Mouse (Mus musculus): ENCODE results near the gene Vps37b. TPM values are rescaled to one million over a fixed set of nuclear protein-coding genes. Genes with fewer than 3 reads are reported as not detected.

Gene Vps37b
- polyA plus RNA-seq, 1 experiment from 2014 or later: 39.6 TPM

DNA sequence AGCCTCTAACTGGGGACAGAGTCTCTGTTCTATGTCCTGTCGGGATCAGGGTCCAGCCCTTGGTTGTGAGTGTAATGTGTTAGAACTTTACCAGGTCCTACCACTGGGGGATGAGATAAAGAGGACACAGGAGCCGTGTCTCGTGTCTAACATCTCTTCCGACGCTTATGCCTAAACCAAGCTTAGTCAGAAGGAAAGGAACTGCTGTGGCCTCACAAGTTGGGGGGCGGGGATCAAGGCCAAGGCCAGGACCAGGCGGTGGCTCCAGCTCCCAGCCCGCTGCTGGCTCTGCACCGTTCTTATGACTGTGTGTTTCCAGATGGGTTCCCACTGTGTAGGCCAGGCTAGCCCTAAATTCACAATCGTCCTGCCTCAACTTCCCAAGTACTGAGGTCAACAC, 19.2 kb downstream of the Vps37b start:
- H3K36me3 ChIP-seq (ENCODE audit: control insufficient read depth, insufficient read depth, low read length): peaks cover 9% of the 10 kb centered on the region
- no peaks in the 10 kb centered on the region for H3K27me3 ChIP-seq (ENCODE audit: control insufficient read depth, insufficient read depth, low read length)
- WGBS: 71% methylated on average over 10 of the region's 10 CpGs
- H3K4me2 ChIP-seq (ENCODE audit: low read depth, low read length): no peak overlapping the region
- peaks cover 67% of the 10 kb centered on the region for H3K4me1 ChIP-seq (ENCODE audit: control insufficient read depth, insufficient read depth, low read length)
- H3K27ac ChIP-seq (ENCODE audit: low read length): peak overlapping the region; percentile 90; the same call in 1 of the 2 replicates
- H3K9me3 ChIP-seq (replicated peaks; ENCODE audit: control insufficient read depth, low read length): no peaks in the 10 kb centered on the region
- H3K9ac ChIP-seq (ENCODE audit: low read length): 0 out of 2 replicates have a peak overlapping the region, but pooled peaks have one; percentile 38
- H3K4me3 ChIP-seq (replicated peaks; ENCODE audit: low read length): no peak overlapping the region
- ATAC-seq (ENCODE audit: insufficient read depth, low FRiP score): no peak

DNA sequence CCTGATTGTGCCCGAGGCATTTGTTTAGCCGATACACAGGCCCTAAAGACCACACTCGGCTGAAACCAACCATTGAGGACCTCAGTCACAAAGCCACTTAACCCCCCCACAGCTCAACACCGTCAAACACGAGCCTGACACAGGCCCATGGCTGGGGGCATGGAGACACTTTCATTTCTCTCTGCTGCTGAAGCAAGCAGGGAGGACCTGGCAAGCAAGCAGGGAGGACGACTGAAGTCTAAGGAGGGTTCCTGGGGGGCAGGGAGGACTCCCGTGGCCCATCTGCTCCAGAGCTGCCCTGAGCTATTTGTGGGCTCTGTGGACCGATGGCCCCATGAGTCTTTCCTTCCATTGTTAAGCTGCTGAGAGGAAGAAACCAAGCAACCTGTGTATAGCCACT, 20.1 kb downstream of the Vps37b start:
- H3K4me1 ChIP-seq (ENCODE audit: control insufficient read depth, insufficient read depth, low read length): peaks cover 58% of the 10 kb centered on the region
- peak overlapping the region; percentile 90 for H3K27ac ChIP-seq (ENCODE audit: low read length)
- H3K9me3 ChIP-seq (replicated peaks; ENCODE audit: control insufficient read depth, low read length): no peaks in the 10 kb centered on the region
- H3K4me3 ChIP-seq (replicated peaks; ENCODE audit: low read length): no peak overlapping the region
- ATAC-seq (ENCODE audit: insufficient read depth, low FRiP score): no peak
- H3K4me2 ChIP-seq (ENCODE audit: low read depth, low read length): peak overlapping the region; percentile 43
- 38% methylated on average over 8 of the region's 8 CpGs for WGBS
- H3K9ac ChIP-seq (ENCODE audit: low read length): peak overlapping the region; percentile 62
- peaks cover 14% of the 10 kb centered on the region for H3K36me3 ChIP-seq (ENCODE audit: control insufficient read depth, insufficient read depth, low read length)
- H3K27me3 ChIP-seq (ENCODE audit: control insufficient read depth, insufficient read depth, low read length): no peaks in the 10 kb centered on the region

DNA sequence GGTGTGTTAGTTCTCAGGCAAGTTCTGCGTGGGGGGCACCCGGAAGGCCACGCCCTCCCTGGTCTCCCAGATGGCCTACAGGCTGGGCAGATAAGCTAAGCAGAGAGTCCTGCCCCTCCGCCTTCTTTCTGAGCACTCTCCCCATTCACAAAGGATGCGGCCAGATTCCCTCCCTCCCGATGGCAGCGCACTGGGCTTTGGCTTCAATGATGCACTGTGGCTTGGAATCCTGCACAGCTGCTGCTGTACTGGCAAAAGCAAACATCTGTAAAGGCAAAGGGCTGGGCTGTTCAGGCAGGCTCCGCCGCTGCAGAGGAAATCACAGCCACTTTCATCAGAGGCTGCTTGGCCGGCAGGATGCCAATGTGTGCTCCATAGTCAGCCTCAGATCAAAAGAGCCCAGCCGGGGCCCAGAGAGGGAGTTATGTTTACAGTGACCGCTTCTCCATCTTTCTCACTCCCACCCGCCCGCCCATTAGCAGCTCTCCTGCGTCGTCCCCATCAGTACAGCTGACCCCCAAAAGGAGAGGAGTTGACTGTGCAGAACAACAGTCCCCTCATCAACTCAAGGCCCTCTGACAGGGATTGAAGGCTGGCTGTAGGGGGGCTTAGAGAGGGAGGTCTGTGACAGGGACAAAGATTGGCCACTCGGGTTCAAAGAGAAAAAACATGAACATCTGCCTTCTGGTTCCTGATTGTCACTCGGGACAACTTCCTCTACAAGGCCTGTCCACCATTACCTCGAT, 21.0 kb downstream of the Vps37b start:
- Histone ChIP-seq H3K27ac (ENCODE audit: low read length) (peak overlapping the region; percentile 90), H3K9me3 (replicated peaks; ENCODE audit: control insufficient read depth, low read length) (no peaks in the 10 kb centered on the region), H3K4me3 (replicated peaks; ENCODE audit: low read length) (0 out of 2 replicates have a peak overlapping the region, but pooled peaks have one; percentile 3), H3K4me2 (ENCODE audit: low read depth, low read length) (peak overlapping the region; percentile 43), H3K4me1 (ENCODE audit: control insufficient read depth, insufficient read depth, low read length) (peaks cover 52% of the 10 kb centered on the region), H3K36me3 (ENCODE audit: control insufficient read depth, insufficient read depth, low read length) (peaks cover 17% of the 10 kb centered on the region), H3K27me3 (ENCODE audit: control insufficient read depth, insufficient read depth, low read length) (no peaks in the 10 kb centered on the region), H3K9ac (ENCODE audit: low read length) (peak overlapping the region; percentile 62)
- WGBS: 8% methylated on average over 19 of the region's 19 CpGs
- peak; percentile 77 for ATAC-seq (ENCODE audit: insufficient read depth, low FRiP score)

DNA sequence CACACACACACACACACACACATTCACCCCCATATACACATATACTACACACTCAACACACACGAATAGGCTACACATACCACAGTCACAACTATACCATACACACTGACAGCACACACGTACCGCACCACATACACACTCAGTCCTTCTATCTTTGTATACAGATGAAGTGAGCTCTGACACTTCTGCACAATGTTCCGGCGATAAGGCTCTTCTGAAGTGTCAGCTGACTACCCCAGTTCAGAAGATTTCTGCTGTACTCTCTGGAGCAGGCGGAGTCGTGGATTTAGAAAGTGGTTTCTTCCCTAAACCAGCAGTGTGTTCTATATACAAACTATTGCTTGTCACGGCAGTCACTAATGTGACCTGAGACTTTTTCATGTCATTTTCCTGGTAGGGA, 22.0 kb downstream of the Vps37b start:
- peaks cover 45% of the 10 kb centered on the region for H3K4me1 ChIP-seq (ENCODE audit: control insufficient read depth, insufficient read depth, low read length)
- H3K9me3 ChIP-seq (replicated peaks; ENCODE audit: control insufficient read depth, low read length): no peaks in the 10 kb centered on the region
- no peak overlapping the region for H3K4me3 ChIP-seq (replicated peaks; ENCODE audit: low read length)
- H3K27ac ChIP-seq (ENCODE audit: low read length): peak overlapping the region; percentile 6; the same call in 1 of the 2 replicates
- 72% methylated on average over 8 of the region's 8 CpGs for WGBS
- peaks cover 21% of the 10 kb centered on the region for H3K36me3 ChIP-seq (ENCODE audit: control insufficient read depth, insufficient read depth, low read length)
- H3K9ac ChIP-seq (ENCODE audit: low read length): no peak overlapping the region
- no peak for ATAC-seq (ENCODE audit: insufficient read depth, low FRiP score)
- no peaks in the 10 kb centered on the region for H3K27me3 ChIP-seq (ENCODE audit: control insufficient read depth, insufficient read depth, low read length)
- H3K4me2 ChIP-seq (ENCODE audit: low read depth, low read length): peak overlapping the region; percentile 43; the same call in 1 of the 2 replicates

DNA sequence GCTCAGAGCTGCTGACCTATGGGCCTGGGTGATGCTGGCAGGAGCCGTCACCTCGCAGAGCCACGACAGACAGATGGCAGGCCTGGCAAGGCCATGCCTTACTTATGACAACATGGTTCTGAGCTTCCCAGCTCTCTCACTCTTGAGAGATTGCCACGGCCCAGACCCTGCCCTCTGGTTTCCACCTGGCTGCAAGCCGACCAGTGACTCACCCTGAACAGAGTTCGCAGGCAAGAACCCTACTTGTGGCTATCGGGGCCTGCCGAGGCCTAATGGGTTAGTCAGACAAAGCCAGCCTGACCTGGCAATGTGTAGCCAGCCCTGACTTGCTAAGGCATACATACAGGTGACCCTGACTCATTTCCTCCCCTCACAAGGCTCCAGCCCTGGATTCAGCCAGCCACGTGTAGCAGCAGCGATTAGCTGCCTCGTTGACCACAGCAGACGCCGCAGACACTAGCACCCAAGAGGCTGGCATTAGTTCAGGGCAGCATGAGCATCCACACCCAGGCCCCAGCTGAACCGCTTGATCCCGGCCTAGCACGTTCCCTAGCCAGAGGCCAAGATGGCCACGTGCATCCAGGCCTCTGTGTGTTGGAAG, 25.1 kb downstream of the Vps37b start:
- peaks cover 19% of the 10 kb centered on the region for H3K4me1 ChIP-seq (ENCODE audit: control insufficient read depth, insufficient read depth, low read length)
- H3K4me3 ChIP-seq (replicated peaks; ENCODE audit: low read length): no peak overlapping the region
- H3K27ac ChIP-seq (ENCODE audit: low read length): peak overlapping the region; percentile 41; the same call in 1 of the 2 replicates
- no peak overlapping the region for H3K4me2 ChIP-seq (ENCODE audit: low read depth, low read length)
- H3K9me3 ChIP-seq (replicated peaks; ENCODE audit: control insufficient read depth, low read length): no peaks in the 10 kb centered on the region
- no peaks in the 10 kb centered on the region for H3K27me3 ChIP-seq (ENCODE audit: control insufficient read depth, insufficient read depth, low read length)
- peaks cover 21% of the 10 kb centered on the region for H3K36me3 ChIP-seq (ENCODE audit: control insufficient read depth, insufficient read depth, low read length)
- WGBS: 85% methylated on average over 17 of the region's 17 CpGs
- H3K9ac ChIP-seq (ENCODE audit: low read length): no peak overlapping the region
- no peak for ATAC-seq (ENCODE audit: insufficient read depth, low FRiP score)

DNA sequence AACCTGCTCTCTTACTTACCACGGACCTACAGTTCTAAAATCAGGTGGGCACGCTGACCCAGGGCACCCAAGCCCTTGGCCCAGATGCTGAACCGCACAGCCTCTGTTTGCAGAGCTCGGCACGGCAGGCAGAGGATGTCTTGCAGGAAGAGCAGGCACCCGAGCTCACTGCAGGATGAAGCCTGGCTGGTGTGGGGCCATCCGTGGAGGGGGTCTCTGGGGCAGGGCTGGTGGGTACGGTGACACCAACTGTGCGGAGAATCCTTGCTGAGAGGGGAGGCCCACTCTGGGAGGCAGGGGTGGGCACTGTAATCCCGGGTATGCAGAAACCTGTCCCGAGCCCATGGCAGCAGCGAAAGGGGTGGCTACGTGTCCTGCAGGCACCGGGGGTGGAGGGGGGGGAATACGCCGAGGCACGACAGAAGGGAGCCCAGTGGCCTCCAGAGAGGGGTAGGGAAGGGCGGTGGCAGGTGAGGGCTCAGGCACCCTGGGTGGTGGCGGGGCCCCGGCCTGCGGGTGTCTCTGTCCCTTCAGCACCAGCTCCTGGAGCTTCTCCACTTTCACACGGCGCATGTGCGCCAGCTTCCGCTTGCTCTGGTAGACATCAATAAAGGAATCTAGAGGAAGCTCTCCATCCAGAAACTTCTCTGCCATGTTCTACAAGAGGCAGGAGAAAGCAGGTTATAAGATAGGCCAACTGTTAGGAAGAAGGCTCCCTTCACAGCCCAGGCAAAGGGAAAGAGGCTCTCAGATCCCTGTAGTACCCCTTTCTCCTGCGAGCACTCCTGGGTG, 25.8 kb downstream of the Vps37b start:
- no peak overlapping the region; the same call in 1 of the 2 replicates for H3K27ac ChIP-seq (ENCODE audit: low read length)
- peaks cover 21% of the 10 kb centered on the region for H3K36me3 ChIP-seq (ENCODE audit: control insufficient read depth, insufficient read depth, low read length)
- H3K9ac ChIP-seq (ENCODE audit: low read length): no peak overlapping the region
- no peaks in the 10 kb centered on the region for H3K9me3 ChIP-seq (replicated peaks; ENCODE audit: control insufficient read depth, low read length)
- H3K4me2 ChIP-seq (ENCODE audit: low read depth, low read length): no peak overlapping the region
- peaks cover 12% of the 10 kb centered on the region for H3K4me1 ChIP-seq (ENCODE audit: control insufficient read depth, insufficient read depth, low read length)
- H3K27me3 ChIP-seq (ENCODE audit: control insufficient read depth, insufficient read depth, low read length): no peaks in the 10 kb centered on the region
- ATAC-seq (ENCODE audit: insufficient read depth, low FRiP score): no peak
- WGBS: 82% methylated on average over 26 of the region's 26 CpGs
- H3K4me3 ChIP-seq (replicated peaks; ENCODE audit: low read length): no peak overlapping the region

DNA sequence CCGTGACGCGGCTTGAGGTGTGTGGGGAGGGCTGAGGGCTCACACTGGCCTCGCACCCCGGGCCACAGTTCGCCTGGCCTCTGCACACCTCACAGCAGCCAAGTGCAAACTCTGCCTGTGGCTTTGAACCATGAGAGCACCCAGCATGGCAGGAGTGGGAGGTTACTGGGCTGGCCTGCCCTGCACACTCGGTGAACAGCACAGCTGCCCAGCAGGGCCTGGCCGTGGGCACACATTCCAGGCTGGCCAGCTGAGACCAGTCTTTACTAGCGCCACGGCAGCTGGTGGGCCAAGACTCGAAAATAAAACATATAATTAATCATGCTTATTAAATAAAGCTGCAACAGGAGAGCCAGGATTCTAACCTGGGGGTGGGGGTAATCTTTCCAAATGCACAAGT, 26.5 kb downstream of the Vps37b start:
- Histone ChIP-seq H3K27me3 (ENCODE audit: control insufficient read depth, insufficient read depth, low read length) (no peaks in the 10 kb centered on the region), H3K27ac (ENCODE audit: low read length) (0 out of 2 replicates have a peak overlapping the region, but pooled peaks have one; percentile 16), H3K9ac (ENCODE audit: low read length) (no peak overlapping the region), H3K4me3 (replicated peaks; ENCODE audit: low read length) (no peak overlapping the region), H3K9me3 (replicated peaks; ENCODE audit: control insufficient read depth, low read length) (no peaks in the 10 kb centered on the region), H3K36me3 (ENCODE audit: control insufficient read depth, insufficient read depth, low read length) (peaks cover 21% of the 10 kb centered on the region), H3K4me2 (ENCODE audit: low read depth, low read length) (no peak overlapping the region), H3K4me1 (ENCODE audit: control insufficient read depth, insufficient read depth, low read length) (peaks cover 5% of the 10 kb centered on the region)
- no peak for ATAC-seq (ENCODE audit: insufficient read depth, low FRiP score)
- 77% methylated on average over 11 of the region's 11 CpGs for WGBS

DNA sequence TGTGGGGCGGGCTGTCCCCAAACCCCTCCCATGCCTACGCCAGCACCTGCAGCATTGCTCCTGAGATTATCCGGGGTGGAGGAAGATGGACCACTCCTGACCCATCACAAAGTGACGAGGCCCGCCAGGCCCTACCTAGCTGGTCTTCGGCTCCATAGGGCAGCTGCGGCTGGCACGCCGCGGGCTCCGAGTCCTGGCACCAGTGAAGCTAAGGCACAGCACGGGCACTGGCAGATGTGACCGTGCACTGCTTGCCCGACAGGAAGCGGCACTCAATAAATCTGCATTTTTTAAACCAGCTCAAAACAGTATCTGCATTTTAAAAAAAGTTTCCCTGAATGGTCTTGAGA, 26.9 kb downstream of the Vps37b start:
- Histone ChIP-seq H3K9ac (ENCODE audit: low read length) (no peak overlapping the region), H3K4me2 (ENCODE audit: low read depth, low read length) (no peak overlapping the region), H3K27ac (ENCODE audit: low read length) (0 out of 2 replicates have a peak overlapping the region, but pooled peaks have one; percentile 7), H3K9me3 (replicated peaks; ENCODE audit: control insufficient read depth, low read length) (no peaks in the 10 kb centered on the region), H3K4me3 (replicated peaks; ENCODE audit: low read length) (no peak overlapping the region), H3K36me3 (ENCODE audit: control insufficient read depth, insufficient read depth, low read length) (peaks cover 19% of the 10 kb centered on the region), H3K27me3 (ENCODE audit: control insufficient read depth, insufficient read depth, low read length) (no peaks in the 10 kb centered on the region), H3K4me1 (ENCODE audit: control insufficient read depth, insufficient read depth, low read length) (peaks cover under 1% of the 10 kb centered on the region)
- 88% methylated on average over 15 of the region's 15 CpGs for WGBS
- no peak for ATAC-seq (ENCODE audit: insufficient read depth, low FRiP score)
